Mouse (Mus musculus): ENCODE data around the gene Clca4a.
"Not testable (repeated sequence)": the region's sequence is repeated elsewhere in the genome, so short reads cannot be mapped to it uniquely, and the experiment has no call there.

The Clca4a gene

DNA sequence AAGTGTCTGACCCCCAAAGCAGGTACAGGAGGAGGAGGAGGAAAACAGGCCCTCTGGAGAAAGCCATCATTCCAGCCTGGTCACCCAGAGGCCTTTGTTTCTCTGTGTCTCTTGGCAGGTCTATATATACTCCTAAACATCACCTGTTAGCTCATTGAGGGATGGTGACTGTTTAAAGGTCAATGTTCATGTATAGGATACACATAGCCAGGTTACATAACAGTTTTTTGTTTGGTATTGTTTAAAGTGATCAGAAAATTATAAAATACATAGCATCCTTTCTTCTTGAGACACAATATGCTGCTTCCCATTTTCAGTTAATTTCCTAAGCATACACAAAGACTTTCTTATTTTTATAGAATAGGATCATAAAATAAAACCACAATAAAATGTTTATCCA, at the start of gene Clca4a:
Gene Clca4a, minus strand, starts transcription at position 101 of the 400 bp plus-strand sequence.
- DNase-seq (ENCODE audit: low spot score in 2 of 2) = no peak

GRCm38 (mm10) chr3:145017807-145018206, 43.0 kb upstream of the Clca4a start:
- DNase-seq (ENCODE audit: low spot score in 2 of 2) = no peak

- no peak for DNase-seq (ENCODE audit: low spot score in 2 of 2)
Measured at GRCm38 (mm10) chr3:145004422-145004821, 29.6 kb upstream of the Clca4a start.

- DNase-seq (ENCODE audit: low spot score in 2 of 2) = no peak
Measured at GRCm38 (mm10) chr3:145000912-145001311, 26.1 kb upstream of the Clca4a start.

DNA sequence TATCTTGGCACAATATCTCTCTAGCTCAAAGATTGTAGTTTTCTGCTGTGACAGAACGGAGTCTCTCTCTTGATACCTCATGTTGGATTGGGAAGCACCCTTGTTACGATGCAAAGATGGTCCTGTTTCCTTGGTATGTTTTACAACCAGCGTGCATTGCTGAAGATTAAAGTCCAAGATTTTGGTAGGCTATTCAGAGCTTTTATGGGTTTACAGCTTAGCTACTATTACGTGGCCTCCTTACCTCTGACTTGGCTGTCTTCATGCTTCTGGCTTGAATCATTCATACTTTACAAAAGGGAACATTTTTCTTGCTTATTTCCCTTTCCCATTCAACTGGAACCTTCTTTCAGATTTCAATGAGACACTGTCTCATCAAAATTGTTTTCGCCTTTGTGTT, 18.2 kb upstream of the Clca4a start:
- DNase-seq (ENCODE audit: low spot score in 2 of 2) = no peak

GRCm38 (mm10) chr3:144992618-144993017, 17.8 kb upstream of the Clca4a start:
- DNase-seq (ENCODE audit: low spot score in 2 of 2) = no peak

GRCm38 (mm10) chr3:144985890-144986289, 11.0 kb upstream of the Clca4a start:
- no peak for DNase-seq (ENCODE audit: low spot score in 2 of 2)

DNA sequence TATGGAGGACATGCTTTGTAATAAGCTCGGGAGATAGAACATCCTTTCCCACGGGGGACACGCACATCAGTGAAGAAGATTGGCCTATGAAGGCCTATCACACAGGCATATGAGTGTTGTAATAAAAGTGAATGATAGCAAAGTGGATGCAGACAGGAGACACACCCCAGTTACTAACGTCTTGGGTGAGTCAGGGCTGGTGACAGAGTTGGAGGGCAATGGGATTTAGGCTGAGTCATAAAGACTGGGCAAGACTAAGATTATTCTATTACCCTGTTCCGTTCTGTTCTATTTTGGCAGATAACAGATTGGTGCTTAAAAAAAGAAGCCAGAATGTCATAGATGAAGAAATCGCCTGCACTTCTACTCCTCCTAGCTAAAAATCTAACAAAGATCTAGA, 5.7 kb upstream of the Clca4a start:
- DNase-seq (ENCODE audit: low spot score in 2 of 2) = no peak

DNA sequence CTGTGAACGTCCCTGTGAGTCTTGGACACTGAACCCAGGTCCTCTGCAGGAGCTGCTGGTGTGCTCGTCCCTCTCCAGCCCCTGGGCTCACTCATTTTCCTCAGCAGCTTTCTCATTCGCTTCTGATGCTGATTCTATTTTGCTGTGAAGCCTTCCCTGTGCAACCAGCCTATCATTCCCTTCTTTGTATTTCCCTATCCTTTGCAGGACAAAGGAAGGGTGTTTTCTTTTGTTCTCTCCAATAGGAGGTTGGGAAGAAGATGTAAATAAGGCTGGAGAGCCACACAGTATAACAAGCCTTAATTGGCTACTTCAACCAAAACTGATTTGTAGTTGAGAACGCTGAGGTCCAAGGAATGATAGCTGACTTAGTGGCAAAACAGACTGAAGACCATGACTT, 2.8 kb upstream of the Clca4a start:
- DNase-seq (ENCODE audit: low spot score in 2 of 2) = no peak

DNA sequence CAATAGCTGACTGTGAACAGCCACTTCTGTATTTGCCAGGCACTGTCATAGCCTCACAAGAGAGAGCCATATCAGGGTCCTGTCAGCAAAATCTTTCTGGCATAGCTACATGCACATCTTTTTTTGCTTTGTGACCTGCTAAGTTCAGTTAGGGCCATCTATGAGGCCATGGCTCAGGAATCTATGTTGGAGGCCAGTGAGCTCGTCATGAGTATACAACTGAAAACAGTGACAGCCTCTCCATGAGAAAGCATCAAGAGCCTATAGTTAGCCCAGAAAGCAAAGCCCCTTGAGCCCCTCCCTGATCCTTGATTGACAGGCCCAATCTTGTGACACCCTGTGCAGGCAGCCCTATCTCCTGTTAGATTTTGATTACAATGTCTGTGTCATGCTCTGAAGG, 1.2 kb upstream of the Clca4a start:
- DNase-seq (ENCODE audit: low spot score in 2 of 2) = no peak

- no peak for DNase-seq (ENCODE audit: low spot score in 2 of 2)
Measured at GRCm38 (mm10) chr3:144971553-144972270, 3.1 kb downstream of the Clca4a start.

DNA sequence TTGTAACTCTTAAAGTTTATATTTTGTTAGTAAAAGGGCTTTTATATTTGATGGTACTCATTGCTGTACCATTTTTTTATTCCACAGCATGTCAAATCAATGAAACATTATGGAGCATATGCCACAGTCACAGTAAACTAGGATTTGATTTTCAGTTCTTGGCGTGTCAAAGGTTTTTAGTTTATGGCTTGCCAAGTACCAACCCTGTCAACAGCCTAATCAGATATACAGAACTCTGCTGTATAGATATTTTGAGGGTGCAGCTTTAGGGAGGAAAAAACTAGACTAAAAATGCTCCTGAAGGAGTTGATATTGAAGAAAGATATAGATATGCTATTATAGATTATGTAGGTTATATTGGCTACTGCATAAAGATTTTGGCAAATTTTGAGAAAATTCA, 5.1 kb downstream of the Clca4a start:
- DNase-seq (ENCODE audit: low spot score in 2 of 2) = no peak

DNA sequence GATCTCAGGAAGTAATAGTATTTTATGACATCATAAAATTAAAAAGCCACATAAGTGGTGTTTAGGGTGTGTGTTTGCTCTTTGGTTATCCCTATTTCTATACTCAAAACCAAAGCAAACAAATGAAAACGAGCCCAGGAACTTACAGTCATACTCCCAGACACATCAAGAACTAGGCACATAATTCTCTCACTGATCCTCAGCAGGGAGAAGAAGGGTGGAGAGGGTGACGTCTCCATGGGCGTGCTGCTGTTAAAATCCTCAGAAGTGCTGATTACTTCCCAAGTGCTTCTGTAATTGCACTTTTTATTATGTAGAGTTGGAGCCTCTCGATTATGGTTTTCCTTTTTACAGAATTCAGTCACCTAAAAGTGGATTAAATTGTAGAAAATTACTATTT, 8.8 kb downstream of the Clca4a start:
- no peak for DNase-seq (ENCODE audit: low spot score in 2 of 2)

DNA sequence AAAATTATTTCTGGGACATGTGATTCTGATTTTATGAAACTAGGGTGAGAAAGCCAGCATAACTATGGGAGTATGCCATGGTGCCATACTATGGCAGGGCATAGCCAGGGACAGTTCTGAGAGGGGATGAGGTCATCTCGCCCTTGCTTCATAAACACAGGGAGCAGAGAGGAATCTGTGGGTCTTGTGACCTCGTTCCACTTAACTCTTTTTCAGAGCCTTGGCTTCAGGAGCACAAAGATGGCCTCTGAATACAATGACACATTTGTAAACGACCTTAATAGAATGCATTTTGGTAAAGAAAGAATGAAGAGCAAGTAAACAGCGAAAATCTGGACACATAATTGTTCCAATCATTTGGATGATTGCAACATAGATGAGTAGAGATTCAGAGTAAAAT, 24.0 kb downstream of the Clca4a start:
- no peak for DNase-seq (ENCODE audit: low spot score in 2 of 2)

- DNase-seq (ENCODE audit: low spot score in 2 of 2) = not testable (repeated sequence)
Measured at GRCm38 (mm10) chr3:144947376-144947775, 27.5 kb downstream of the Clca4a start.

- not testable (repeated sequence) for DNase-seq (ENCODE audit: low spot score in 2 of 2)
Measured at GRCm38 (mm10) chr3:144933625-144934024, 41.2 kb downstream of the Clca4a start.

- DNase-seq (ENCODE audit: low spot score in 2 of 2) = no peak
Measured at GRCm38 (mm10) chr3:144933011-144933491, 41.8 kb downstream of the Clca4a start.

DNA sequence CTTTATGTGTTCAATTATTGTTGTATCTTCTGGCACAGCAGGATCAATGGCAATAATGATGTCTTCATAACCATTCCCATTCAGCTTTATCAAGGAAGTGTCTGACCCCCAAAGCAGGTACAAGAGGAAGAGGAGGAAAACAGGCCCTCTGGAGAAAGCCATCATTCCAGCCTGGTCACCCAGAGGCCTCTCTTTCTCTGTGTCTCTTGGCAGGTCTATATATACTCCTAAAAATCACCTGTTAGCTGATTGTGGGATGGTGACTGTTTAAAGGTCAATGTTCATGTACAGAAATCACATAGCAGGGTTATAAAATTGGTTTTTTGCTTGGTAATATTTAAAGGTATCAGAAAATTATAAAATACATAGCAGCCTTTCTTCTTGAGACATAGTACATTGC, 42.5 kb downstream of the Clca4a start, which contains the start of gene Clca4b:
Gene Clca4b, minus strand, starts transcription at position 195 of the 400 bp plus-strand sequence.
- no peak for DNase-seq (ENCODE audit: low spot score in 2 of 2)

GRCm38 (mm10) chr3:144914014-144914413, 60.8 kb downstream of the Clca4a start:
- no peak for DNase-seq (ENCODE audit: low spot score in 2 of 2)

All from spleen, postnatal 14 days (tissue).